Mouse (Mus musculus): ENCODE results near the gene Snx8.

- TF ChIP-seq POLR2A (IDR thresholded peaks at IDR 0.05; ENCODE audit: extremely low read depth, insufficient read depth, low read length): no peak
- TF ChIP-seq CTCF (IDR thresholded peaks at IDR 0.05; ENCODE audit: low read depth, low read length): no peak
Observed at GRCm38 (mm10) chr5:140332519-140332918, 56.5 kb downstream of the Snx8 start.
